Mouse (Mus musculus) small intestine, adult 2 months (tissue): ENCODE data around the gene Ubfd1.
A peak's percentile ranks its signal among the peaks of the same experiment; 100 is the strongest.

Experiments
- CTCF ChIP-seq: fragments of 200-500 bp; IDR thresholded peaks from 2 replicates; pipeline ENCODE4 v1.5.1; 2012; ENCODE audit warnings: low read depth, mild to moderate bottlenecking, control low read depth, inconsistent platforms, low read length, moderate library complexity, mixed read lengths; ENCODE audit not compliant: insufficient replicate concordance, insufficient read length; ENCODE audit errors: extremely low read depth
- POLR2A ChIP-seq: fragments of 200-500 bp; IDR thresholded peaks from 2 replicates; pipeline ENCODE4 v1.6.1; 2012; ENCODE audit warnings: low read depth, mild to moderate bottlenecking, control low read depth, inconsistent platforms, low read length, moderate library complexity

DNA sequence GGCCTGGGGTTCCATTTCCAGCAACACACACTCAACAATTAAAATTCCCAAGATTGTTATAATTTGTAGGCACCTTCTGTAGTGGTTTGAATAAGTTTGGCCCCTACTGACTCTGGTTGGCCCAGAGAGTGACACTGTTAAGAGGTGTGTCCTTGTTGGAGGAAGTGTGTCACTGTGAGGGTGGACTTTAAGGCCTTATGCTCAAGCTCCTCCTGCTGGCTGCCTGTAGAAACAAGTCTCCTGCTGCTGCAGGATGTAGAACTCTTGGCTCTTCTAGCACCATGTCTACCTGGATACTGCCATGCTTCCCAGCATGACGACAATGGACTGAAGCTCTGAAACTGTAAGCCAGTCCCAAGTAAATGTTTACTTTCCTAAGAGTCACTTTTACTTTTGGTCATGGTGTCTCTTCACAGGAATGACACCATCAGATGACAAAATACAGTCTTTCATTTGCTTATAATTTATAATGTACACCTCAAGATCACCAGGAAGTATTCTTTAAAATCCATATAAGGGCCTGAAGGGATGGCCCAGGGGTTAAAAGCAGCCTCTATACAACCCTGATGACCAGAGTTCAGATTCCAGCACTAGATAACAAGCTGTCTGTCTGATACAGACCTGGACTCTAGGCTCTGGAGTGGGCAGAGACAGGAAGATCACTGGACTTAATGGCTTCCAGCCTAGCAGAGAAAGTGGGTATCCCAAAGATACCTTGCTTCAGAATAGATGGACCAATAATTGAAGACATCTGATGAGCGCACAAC, 27.8 kb downstream of the Ubfd1 start:
- TF ChIP-seq CTCF (peak; percentile 38; the same call in 1 of the 2 replicates), POLR2A (no peak)
